Mouse (Mus musculus) lung, embryonic 15.5 days (tissue): ENCODE results near the gene Mfng. TPM values are rescaled to one million over a fixed set of nuclear protein-coding genes. Genes with fewer than 3 reads are reported as not detected.

Experiments
- ATAC-seq: fragments of 200-750 bp; cut with Nextera tagmentation; 2 replicates; pipeline ENCODE4 v1.8.0; 2017; ENCODE audit warnings: moderate number of reproducible peaks, borderline replicate concordance; ENCODE audit not compliant: low FRiP score, low TSS enrichment; ENCODE audit errors: extremely low read depth
- H3K27ac ChIP-seq: fragments of 300-500 bp; sonication (generic); 2 replicates; pipeline ENCODE4 v1.5.1; 2015; ENCODE audit warnings: moderate library complexity, mild to moderate bottlenecking, inconsistent platforms
- H3K27me3 ChIP-seq: fragments of 300-500 bp; sonication (generic); 2 replicates; pipeline ENCODE4 v1.6.1; 2015; ENCODE audit warnings: inconsistent platforms
- H3K36me3 ChIP-seq: fragments of 300-500 bp; sonication (generic); 2 replicates; pipeline ENCODE4 v1.6.1; 2015; ENCODE audit warnings: inconsistent platforms
- H3K4me1 ChIP-seq: fragments of 300-500 bp; sonication (generic); 2 replicates; pipeline ENCODE4 v1.6.1; 2015; ENCODE audit warnings: inconsistent platforms
- H3K4me2 ChIP-seq: fragments of 300-500 bp; sonication (generic); 2 replicates; pipeline ENCODE4 v1.6.1; 2015; ENCODE audit warnings: inconsistent platforms, mild to moderate bottlenecking, moderate library complexity
- H3K4me3 ChIP-seq: fragments of 300-500 bp; sonication (generic); 2 replicates; pipeline ENCODE4 v1.5.1; 2015; ENCODE audit warnings: mild to moderate bottlenecking, inconsistent platforms
- H3K9ac ChIP-seq: fragments of 300-500 bp; sonication (generic); 2 replicates; pipeline ENCODE4 v1.6.1; 2015; ENCODE audit warnings: inconsistent platforms
- H3K9me3 ChIP-seq: fragments of 300-500 bp; sonication (generic); 2 replicates; pipeline ENCODE4 v1.6.1; 2016; ENCODE audit warnings: inconsistent platforms
- WGBS: fragments of 180-500 bp; shearing (Covaris S2); methylation state at CpG from one replicate; pipeline ENCODE4 v1.1.7; 2015; 5-methylcytosine and 5-hydroxymethylcytosine counted together
- polyA plus RNA-seq: library from polyadenylated mRNA; unstranded; fragments of >200 nt; fragmentation: Nextera tagmentation; extraction: Ambion mirVana; gene quantifications from 2 replicates; pipeline ENCODE4 v1.2.1, GENCODE M21; 2015

Gene Mfng
- polyA plus RNA-seq, 1 experiment from 2014 or later: 45.0 TPM

DNA sequence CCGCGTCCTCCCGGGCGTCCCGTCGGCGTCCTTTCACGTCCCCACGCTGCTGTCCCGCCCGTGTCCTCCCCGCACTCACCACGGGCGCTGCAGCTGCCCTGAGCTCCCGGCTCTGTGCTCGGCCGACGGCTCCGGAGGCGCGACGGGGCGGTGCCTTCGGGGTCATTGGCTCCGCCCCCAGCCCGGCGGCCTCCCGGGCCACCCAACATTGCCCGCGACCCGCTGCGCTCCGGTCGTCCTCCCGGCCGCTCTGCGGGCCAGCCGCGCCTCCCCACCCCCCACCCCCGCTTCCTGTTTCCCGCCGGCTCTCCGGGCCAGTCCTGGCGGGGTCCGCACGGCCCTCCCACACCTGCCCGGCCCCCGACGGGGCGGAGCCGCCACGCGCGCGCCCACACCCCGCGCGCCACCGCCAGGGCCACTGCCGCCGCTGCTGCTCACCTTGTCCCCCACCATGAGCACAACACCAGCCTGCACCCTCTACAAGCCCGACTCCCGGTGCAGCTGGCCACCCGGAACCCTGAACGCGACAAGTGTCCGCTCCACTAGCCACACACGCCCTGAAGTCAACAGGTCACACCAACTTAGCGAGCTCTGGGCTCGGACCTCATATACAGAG is 29.6 kb upstream of the Mfng start, which contains the start of gene Card10:
TSS of gene Card10 (minus strand) at position 267 of the 616 bp plus-strand sequence.
- Histone ChIP-seq H3K4me2 (peak within 1 kb of the TSS; percentile 96), H3K27ac (peak within 1 kb of the TSS; percentile 86), H3K4me1 (peaks cover 60% of the 10 kb centered on the region), H3K9ac (peak within 1 kb of the TSS; percentile 66), H3K9me3 (no peaks in the 10 kb centered on the region), H3K27me3 (peaks cover 16% of the 10 kb centered on the region), H3K4me3 (peak within 1 kb of the TSS; percentile 71), H3K36me3 (no peaks in the 10 kb centered on the region)
- WGBS: under 1% methylated on average over 57 of the region's 70 CpGs
- ATAC-seq: peak; percentile 66

DNA sequence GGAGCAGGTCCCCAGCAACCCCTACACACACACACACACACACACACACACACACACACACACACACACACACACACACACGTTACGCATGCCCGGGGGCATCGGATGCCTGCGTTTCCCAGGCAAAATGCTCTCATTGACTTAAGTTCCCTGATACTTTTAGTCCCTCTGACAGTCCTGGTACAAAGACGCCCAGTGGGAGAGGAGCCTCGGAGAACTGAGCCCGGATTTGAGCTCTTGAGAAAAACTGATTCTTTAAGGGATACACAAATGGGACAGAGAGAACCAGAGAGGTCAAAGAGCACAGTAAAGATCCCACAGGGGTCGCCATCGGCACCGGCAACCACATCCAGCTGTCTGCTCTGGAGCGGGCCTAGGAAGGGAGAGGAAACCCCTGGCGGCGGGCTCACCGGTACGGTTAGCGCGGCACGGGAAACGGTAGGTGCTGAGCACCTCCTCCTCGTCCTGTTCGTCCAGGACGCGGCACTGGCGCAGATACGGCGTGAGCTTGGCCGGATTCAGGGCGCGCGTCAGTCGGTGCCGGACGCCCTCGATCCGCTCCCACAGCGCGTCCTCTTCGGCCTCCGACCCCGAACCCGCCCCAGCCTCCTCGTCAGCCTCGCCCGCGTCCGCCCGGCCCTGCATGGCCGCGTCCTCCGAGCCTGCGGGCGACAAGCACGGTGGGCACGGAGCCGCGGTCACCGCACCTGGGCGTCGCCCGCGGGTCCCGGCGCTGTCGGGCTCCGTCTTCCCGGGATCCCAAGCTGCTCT is 28.9 kb upstream of the Mfng start:
- H3K4me1 ChIP-seq: peaks cover 59% of the 10 kb centered on the region
- H3K36me3 ChIP-seq: 0 out of 2 replicates have a peak, but pooled peaks cover 3% of the 10 kb centered on the region
- H3K27me3 ChIP-seq: peaks cover 16% of the 10 kb centered on the region
- peak overlapping the region; percentile 71 for H3K4me3 ChIP-seq
- peak overlapping the region; percentile 86 for H3K27ac ChIP-seq
- H3K9ac ChIP-seq: peak overlapping the region; percentile 66
- peak overlapping the region; percentile 96 for H3K4me2 ChIP-seq
- H3K9me3 ChIP-seq: no peaks in the 10 kb centered on the region
- ATAC-seq: peak; percentile 3; the same call in 1 of the 2 replicates
- 4% methylated on average over 54 of the region's 67 CpGs for WGBS

DNA sequence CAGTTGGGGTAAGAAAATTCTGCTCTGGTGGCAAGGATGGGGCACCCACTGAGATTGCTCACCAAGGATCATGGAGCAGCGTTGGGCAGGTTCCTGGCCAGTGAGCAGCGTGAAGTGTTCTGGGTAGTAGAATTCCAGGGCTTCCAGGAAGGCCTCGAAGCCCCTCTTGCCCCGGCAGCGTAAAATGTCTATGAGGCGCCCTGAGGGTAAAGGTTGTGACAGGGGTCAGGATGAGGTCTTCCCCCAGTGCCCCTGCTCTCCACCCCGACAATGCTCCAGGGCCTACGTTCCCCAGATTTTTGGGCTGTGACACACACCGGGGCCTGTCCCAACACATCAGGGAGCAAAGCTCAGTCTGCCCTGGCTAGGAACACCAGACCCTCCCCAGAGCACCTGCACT is 28.3 kb upstream of the Mfng start:
- H3K4me3 ChIP-seq: peak overlapping the region; percentile 71
- H3K27ac ChIP-seq: no peak overlapping the region
- H3K9me3 ChIP-seq: no peaks in the 10 kb centered on the region
- H3K4me2 ChIP-seq: peak overlapping the region; percentile 96
- WGBS: 64% methylated on average over 9 of the region's 9 CpGs
- peaks cover 56% of the 10 kb centered on the region for H3K4me1 ChIP-seq
- H3K27me3 ChIP-seq: peaks cover 16% of the 10 kb centered on the region
- 0 out of 2 replicates have a peak, but pooled peaks cover 3% of the 10 kb centered on the region for H3K36me3 ChIP-seq
- no peak overlapping the region for H3K9ac ChIP-seq
- ATAC-seq: no peak

DNA sequence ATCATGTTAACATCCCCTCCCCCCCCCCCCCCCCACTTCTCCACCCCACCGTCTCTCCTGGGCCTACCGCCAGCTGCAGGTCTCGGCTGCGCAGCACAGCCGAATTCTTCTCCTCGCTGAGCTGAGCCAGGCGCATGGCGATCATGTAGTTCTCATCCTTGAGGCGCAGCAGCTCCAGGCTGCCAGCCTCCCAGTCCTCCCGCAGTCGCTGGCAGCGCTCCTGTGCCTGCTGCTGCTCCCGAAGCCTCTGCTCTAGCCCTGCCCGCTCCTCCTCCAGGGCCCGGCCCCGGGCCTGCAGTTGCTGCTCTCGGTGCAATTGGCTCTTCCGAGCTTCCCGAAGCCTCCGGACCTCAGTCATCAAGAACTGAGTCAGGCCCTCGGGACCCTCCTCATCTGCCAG is 25.8 kb upstream of the Mfng start:
- no peak overlapping the region for H3K4me3 ChIP-seq
- 0 out of 2 replicates have a peak, but pooled peaks cover 3% of the 10 kb centered on the region for H3K36me3 ChIP-seq
- H3K27me3 ChIP-seq: peaks cover 16% of the 10 kb centered on the region
- no peak overlapping the region for H3K9ac ChIP-seq
- 55% methylated on average over 21 of the region's 21 CpGs for WGBS
- no peak overlapping the region for H3K27ac ChIP-seq
- H3K4me2 ChIP-seq: no peak overlapping the region
- H3K9me3 ChIP-seq: no peaks in the 10 kb centered on the region
- no peak for ATAC-seq
- H3K4me1 ChIP-seq: peaks cover 50% of the 10 kb centered on the region

DNA sequence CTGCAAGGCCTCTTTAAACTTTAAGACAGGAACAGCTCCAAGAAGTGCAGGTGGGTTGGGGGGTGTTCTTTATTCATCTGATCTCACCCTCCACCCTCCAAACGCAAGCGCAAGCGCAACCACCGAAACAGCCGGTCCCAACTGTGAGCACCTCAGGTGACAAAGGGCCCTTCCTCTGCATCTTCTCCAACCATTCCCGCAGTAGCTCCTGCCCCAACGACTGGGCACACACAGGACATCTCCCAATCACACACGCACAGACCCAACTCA is 23.7 kb upstream of the Mfng start:
- H3K4me1 ChIP-seq: peaks cover 31% of the 10 kb centered on the region
- peaks cover 10% of the 10 kb centered on the region for H3K27me3 ChIP-seq
- no peak overlapping the region for H3K4me3 ChIP-seq
- 0 out of 2 replicates have a peak, but pooled peaks cover 3% of the 10 kb centered on the region for H3K36me3 ChIP-seq
- no peak overlapping the region for H3K9ac ChIP-seq
- 78% methylated on average over 8 of the region's 8 CpGs for WGBS
- no peak overlapping the region for H3K27ac ChIP-seq
- H3K9me3 ChIP-seq: no peaks in the 10 kb centered on the region
- H3K4me2 ChIP-seq: no peak overlapping the region
- no peak for ATAC-seq

DNA sequence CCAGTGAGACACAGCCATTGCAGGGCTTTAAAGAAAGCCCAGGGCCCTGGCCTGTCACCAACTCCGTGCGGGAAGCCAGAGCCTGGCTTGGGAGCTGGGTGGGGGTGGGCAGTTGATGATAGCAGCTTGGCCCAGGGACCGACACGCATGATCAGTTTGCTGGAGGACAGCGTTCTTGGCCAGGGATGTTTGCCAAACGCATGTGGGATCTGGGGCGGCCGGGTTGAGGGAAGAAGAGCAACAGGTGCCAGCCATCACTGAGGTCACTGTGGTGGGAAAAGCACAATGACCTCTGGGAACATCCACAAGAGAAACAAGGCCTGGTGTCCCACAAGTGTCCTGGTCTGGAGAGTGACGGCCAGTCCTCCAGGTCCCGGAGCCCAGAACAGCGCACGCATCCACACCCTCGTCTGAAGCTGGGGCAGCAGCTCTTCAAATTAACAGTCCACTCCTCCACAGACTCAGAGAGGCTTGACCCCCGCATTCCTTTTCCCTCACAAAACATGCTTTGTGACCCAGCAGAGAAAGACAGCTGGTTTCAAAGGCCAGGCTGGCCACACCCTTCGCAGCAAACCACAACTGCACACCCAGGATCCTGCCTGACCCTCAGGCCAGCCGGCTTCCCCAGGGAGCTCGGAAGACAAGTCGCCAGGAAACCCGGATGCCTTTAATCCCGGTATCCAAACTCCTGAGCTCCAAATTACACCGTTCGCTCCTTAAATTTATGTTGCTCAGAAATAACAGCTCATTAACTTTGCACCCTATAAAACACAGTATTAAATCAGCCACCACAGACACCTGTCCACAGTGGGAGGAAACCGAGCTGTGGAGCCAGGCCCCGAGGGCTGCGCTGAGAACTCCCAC is 23.2 kb upstream of the Mfng start:
- Histone ChIP-seq H3K9ac (no peak overlapping the region), H3K27me3 (peaks cover 4% of the 10 kb centered on the region), H3K4me2 (no peak overlapping the region), H3K4me3 (no peak overlapping the region), H3K4me1 (peaks cover 27% of the 10 kb centered on the region), H3K27ac (no peak overlapping the region), H3K36me3 (0 out of 2 replicates have a peak, but pooled peaks cover 3% of the 10 kb centered on the region), H3K9me3 (no peaks in the 10 kb centered on the region)
- ATAC-seq: peak; percentile 36; the same call in 1 of the 2 replicates
- WGBS: 30% methylated on average over 25 of the region's 25 CpGs

DNA sequence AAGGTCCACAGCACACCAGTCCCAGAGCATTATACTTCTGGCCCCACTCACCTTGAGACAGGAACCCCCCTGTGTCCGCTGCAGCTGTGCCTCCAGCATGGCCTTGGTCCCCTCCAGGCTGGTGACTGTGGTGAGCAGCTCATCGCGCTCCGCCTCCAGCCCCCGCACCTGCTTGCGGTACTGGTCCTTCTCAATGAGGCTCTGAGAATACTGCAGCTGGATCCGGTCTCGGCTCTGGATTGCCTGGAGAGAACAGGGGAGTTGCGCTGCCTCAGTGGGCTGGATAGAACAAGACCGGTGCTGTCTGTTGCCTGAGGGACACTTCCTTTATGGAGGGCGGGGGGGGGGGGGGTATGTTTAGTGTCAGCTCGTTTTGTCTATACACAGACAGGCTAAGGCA is 17.7 kb upstream of the Mfng start:
- no peak for ATAC-seq
- no peak overlapping the region for H3K9ac ChIP-seq

DNA sequence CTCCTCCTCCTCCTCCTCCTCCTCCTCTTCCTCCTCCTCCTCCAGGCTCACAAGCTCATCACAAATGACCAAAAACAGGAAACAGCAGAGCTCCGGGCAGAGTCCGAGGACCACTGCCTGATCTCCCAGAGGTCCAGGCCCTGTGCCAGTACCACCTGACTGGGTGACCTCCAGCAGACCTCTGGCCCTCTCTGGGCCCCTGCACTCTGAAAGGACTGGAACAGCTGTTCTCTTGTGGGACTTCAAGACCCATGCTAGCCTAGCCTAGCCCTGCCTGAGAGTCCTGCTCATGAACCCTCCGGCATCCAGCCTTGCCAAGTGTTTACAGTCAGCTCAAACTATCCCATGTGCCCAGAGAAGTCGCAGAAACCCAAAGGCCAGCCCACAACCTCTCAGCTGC is 17.2 kb upstream of the Mfng start:
- H3K36me3 ChIP-seq: no peaks in the 10 kb centered on the region
- H3K4me1 ChIP-seq: peaks cover 36% of the 10 kb centered on the region
- no peak overlapping the region for H3K9ac ChIP-seq
- no peaks in the 10 kb centered on the region for H3K27me3 ChIP-seq
- peak overlapping the region; percentile 38; the same call in 1 of the 2 replicates for H3K27ac ChIP-seq
- H3K9me3 ChIP-seq: no peaks in the 10 kb centered on the region
- no peak for ATAC-seq
- no peak overlapping the region for H3K4me2 ChIP-seq
- H3K4me3 ChIP-seq: no peak overlapping the region
- 46% methylated on average over 4 of the region's 4 CpGs for WGBS

More for the DNA sequence above, 17.7 kb upstream of the Mfng start:
- H3K27me3 ChIP-seq: no peaks in the 10 kb centered on the region
- H3K27ac ChIP-seq: peak overlapping the region; percentile 38; the same call in 1 of the 2 replicates
- peaks cover 36% of the 10 kb centered on the region for H3K4me1 ChIP-seq
- H3K36me3 ChIP-seq: no peaks in the 10 kb centered on the region
- no peak overlapping the region for H3K4me3 ChIP-seq
- WGBS: 79% methylated on average over 12 of the region's 12 CpGs
- no peaks in the 10 kb centered on the region for H3K9me3 ChIP-seq
- no peak overlapping the region for H3K4me2 ChIP-seq

DNA sequence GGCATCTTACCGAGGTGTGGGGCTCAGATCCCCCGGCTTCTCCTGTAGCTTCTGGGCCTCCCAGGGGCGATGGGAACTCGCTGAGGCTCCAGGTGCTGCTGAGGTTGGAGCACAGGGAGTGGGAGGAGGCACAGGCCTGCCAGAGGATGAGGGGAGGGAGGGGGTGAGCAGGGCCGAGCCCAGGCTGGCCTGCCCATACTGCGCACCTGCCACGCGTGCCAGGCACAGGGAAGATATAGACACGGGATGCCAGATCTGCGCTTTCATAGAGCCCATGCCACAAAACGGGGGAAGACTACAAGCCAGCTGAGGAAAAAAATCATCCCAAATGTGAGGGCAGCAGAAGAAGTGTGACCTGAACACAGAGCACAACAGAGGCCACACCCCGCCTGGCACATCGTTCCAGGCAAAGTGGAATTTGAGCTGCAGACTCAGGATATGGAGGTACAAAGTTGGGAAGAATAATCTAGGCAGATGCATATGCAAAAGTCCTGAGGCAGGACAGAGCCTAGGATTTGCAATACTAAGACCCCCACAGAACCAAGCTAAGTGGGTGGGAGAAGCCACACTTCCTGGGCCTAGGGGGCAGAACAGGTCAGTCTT is 16.5 kb upstream of the Mfng start:
- Histone ChIP-seq H3K4me1 (peaks cover 38% of the 10 kb centered on the region), H3K27ac (0 out of 2 replicates have a peak overlapping the region, but pooled peaks have one; percentile 41), H3K27me3 (no peaks in the 10 kb centered on the region), H3K9ac (no peak overlapping the region), H3K9me3 (no peaks in the 10 kb centered on the region), H3K4me2 (no peak overlapping the region), H3K36me3 (no peaks in the 10 kb centered on the region), H3K4me3 (no peak overlapping the region)
- ATAC-seq: no peak
- WGBS: 85% methylated on average over 13 of the region's 13 CpGs

DNA sequence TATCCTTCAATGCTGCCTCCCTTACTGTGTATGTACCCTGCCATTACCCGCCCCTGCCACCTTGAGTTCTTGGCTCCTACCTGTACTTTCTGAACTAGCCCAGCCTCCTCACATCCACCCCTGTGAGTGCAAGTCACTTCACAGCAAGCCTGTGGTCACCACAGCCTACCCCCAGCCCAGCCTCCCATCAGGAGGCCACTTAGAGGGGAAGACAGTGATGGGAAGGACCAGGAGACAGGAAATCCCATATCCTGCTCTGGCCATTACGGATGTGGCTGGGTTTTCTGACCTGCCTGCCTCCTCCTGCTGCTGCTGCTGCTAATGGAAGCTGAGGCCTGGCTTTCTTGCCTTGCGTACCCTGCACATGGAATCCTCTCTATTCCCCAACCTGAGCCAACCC is 14.8 kb upstream of the Mfng start:
- ATAC-seq: 0 out of 2 replicates have a peak, but pooled peaks have one; percentile 24
- Histone ChIP-seq H3K4me2 (no peak overlapping the region), H3K9ac (no peak overlapping the region)

DNA sequence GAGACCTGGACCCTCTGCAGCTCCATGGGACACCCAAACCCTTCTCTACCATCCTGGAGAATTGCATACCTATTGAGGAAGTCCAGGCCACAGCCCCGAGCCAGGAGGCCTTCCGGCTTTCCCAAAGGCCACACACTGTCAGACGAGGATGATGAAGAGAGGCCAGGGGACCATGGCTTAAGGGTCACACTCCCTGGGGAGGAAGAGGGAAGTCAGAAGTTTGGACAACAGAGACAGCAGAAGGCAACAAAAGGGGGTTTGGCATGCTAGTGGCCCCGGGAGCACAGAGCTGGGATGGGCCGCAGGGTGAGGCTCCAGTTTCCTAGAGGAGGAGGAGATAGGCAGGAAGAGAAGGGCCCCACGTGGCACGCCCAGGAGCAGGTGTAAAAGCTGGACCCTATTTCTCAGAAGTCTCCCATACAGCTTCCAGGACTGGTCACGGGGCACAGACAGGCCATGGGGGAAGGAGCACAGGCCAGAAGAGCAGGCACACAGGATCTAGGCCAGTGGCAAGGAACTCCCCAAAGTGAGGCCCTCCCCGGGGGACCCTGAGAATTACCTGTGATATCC is 14.1 kb upstream of the Mfng start:
- H3K9me3 ChIP-seq: no peaks in the 10 kb centered on the region
- 68% methylated on average over 9 of the region's 9 CpGs for WGBS
- no peak overlapping the region for H3K4me3 ChIP-seq
- peak overlapping the region; percentile 85 for H3K27ac ChIP-seq
- H3K4me2 ChIP-seq: no peak overlapping the region
- no peaks in the 10 kb centered on the region for H3K36me3 ChIP-seq
- H3K4me1 ChIP-seq: peaks cover 38% of the 10 kb centered on the region
- ATAC-seq: no peak
- H3K9ac ChIP-seq: no peak overlapping the region
- H3K27me3 ChIP-seq: no peaks in the 10 kb centered on the region

More for the DNA sequence above, 14.8 kb upstream of the Mfng start:
- no peaks in the 10 kb centered on the region for H3K9me3 ChIP-seq
- no peaks in the 10 kb centered on the region for H3K36me3 ChIP-seq
- H3K27ac ChIP-seq: peak overlapping the region; percentile 85
- WGBS: 70% methylated on average over 3 of the region's 3 CpGs
- peaks cover 38% of the 10 kb centered on the region for H3K4me1 ChIP-seq
- no peak overlapping the region for H3K4me3 ChIP-seq
- no peaks in the 10 kb centered on the region for H3K27me3 ChIP-seq
